In the genomic region with DNA sequence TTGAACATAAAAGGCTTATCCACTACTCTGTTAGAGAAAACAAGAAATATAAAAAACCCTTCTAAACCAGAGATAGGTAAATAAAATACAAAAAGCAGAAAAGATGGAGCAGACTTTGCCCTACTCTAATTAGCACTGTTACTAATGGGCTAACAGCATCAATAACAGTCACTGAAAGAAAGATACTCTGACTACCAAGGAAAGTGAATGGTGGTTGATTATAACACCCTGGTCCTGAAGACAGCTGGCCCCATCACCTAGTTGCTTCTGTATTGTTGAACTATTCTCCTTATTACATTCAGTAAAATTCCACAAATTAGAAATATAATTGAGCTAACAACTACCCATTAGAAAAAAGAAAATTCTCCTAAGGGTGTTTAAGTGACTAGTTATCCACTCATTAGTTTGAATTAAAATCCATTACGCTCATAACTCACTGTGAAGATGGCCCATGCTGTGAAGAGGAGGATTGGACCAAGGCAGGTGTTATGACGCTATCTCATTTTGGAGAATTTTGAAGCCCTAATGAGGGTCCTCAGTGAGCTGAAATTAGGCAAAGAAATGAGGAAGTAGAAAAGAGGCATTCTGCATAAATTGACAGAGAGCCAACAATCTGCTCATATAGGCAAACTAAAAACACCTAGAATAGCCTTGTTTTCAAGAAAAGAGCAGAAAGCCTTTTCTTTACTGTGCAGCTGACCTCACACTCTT, we compare ENCODE assay signal across 12 mouse cellular contexts.
"Had no signal": no experiment of that assay in that cellular context is flagged by ENCODE, and none has a peak within 500 bp of the region (broad histone marks: within the 10 kb centered on the region; RNA-seq: fewer than 3 reads in every experiment).

No protein-coding gene starts in this region.

- H3K9me3 ChIP-seq: liver, embryonic 13.5 days had no signal

- H3K36me3 ChIP-seq: liver, embryonic 13.5 days had no signal

- H3K4me2 ChIP-seq: liver, embryonic 13.5 days; midbrain, embryonic 11.5 days had no signal

- H3K4me3 ChIP-seq: left cerebral cortex, adult 2 months; liver, embryonic 13.5 days had no signal

- H3K4me1 ChIP-seq: liver, embryonic 13.5 days had no signal

- H3K27me3 ChIP-seq: liver, embryonic 13.5 days had no signal

- H3K27ac ChIP-seq: left cerebral cortex, adult 2 months; liver, embryonic 13.5 days had no signal

- H3K9ac ChIP-seq: liver, embryonic 13.5 days had no signal

- DNase-seq: kidney, postnatal 10 days; kidney, postnatal 36 days; layer of hippocampus, postnatal 36 days; liver, embryonic 13.5 days; lung, adult 2 months; lung, postnatal 14 days; lung, postnatal 4 days; midbrain, embryonic 14.5 days; thymus, adult 18-20 months; thymus, postnatal 36 days had no signal
